Mouse (Mus musculus) liver, adult (tissue): ENCODE measurements around the gene Tmem212.

Experiments used
- GATA4 ChIP-seq: IDR thresholded peaks from 2 replicates; pipeline ENCODE4 v1.6.1; 2014; ENCODE audit warnings: mild to moderate bottlenecking, low read length; ENCODE audit not compliant: insufficient replicate concordance

The Tmem212 gene

DNA sequence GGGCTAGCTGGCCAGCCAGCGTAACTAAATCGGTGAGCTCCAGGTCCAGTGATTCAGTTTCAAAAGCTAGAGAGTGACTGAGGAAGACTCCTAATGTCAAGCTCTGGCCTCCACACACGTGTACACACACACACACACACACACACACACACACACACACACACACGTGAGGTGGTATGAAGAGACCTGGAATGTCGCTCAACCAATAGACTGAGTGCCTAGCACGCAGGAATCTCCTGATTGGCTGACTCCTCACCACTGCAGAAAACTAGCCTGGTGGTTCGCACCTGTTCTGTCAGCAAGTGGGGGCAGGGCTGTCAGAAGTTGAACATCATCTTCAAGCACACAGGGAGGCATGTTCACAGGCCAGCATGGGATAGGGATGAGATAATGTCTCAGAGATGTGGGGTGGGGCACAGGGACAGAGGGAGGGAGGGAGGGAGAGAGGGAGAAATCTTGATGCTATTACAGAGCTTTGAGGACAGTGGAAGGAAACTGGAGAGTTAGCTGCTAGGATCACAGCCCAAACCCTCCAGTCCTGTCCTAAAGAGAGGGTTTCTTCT is 10.6 kb upstream of the Tmem212 start:
- TF ChIP-seq GATA4: no peak

- no peak for TF ChIP-seq GATA4
These were observed 8.6 kb upstream of the Tmem212 start for GRCm38 (mm10) chr3:27904659-27905330.

DNA sequence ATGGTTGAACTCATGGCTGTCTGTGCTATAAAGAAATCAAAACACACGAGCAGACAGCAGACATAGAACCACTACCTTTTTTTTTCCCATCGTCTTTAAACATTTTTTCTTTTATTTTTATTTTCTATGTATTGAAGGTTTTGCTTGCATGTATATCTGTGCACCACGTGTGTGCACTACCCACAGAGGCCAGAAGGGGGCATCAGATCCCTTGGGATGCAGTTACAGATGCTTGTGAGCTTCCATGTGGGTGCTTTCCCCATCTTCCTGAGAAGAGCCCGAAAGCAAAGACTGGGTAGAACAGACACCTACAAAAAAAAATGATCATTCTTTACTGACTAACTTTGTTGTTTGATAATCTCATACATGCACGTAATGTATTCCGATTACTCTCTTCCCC is 5.7 kb upstream of the Tmem212 start:
- no peak for TF ChIP-seq GATA4

DNA sequence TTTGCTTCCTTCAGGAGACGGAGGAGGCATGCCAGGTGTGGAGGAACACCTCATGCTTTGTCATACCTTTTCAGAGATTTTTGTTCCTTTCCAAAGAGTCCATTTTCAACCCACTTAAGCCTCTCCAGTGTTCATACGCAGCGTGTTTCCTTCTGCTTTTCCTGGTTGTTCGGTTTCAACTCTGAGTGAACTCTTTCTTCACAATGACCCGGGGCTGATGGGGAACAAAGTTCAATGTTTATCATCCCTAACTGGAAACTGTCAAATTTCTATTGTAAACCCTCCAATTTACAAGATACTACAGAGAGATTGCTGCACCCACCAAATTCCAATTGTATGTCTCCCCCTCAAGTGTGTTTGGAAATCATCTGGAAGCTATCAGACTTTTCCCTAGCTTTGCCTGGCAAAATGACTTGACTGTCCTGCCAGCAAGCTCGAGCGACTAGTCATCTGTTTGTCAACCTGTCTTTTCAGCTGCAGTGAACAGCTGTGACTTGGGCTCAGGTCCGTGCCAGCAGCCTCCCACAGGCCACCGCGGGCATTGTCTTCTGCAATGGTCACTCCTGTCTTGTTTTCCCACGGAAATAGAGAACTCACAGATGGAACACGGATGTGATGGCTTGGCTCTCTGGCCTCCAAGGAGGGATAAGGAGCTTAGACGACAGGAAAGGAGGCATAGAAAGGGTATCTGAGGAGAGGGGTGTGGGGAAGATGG is 3.0 kb upstream of the Tmem212 start:
- no peak; the same call in 1 of the 2 replicates for TF ChIP-seq GATA4

DNA sequence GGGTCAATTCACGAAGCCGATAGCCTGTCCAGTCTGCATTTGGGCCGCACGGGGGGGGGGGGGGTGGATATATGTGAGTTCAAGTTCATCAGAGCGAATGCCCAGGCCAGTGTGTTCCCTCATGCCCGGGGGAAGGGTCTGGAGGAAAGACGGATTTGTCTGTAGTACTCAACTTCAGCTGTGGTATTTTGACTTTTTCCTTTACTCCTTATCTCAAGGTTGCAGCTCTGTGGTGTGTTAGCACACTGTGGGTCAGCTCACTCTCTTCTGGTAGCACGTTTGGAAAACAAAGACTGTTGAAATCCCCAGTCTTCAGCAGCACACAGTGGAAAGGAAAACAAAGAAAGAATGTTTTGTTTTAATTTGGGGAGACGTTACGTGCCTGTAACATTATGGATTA is 2.0 kb upstream of the Tmem212 start:
- no peak for TF ChIP-seq GATA4

DNA sequence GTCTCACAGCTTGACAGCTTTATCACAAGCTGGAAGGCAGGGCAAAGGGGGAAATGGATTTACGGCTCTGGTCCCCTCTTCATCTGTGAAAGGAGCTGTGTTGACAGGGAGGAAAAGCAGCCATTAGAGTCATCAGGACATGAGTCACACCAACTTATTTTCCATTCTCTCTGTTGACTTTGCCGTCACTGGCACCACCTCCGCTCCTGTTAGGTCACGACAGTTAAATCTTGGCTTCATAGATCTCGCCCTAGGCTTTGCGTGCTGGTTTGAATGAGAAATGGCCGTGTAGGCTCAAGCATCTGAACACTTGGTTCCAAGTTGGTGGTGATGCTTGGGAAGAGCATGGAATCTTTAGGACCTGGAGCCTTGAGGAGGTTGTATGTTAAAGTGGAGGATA is 9.6 kb downstream of the Tmem212 start:
- no peak for TF ChIP-seq GATA4

- TF ChIP-seq GATA4: no peak
These were observed 10.6 kb downstream of the Tmem212 start for GRCm38 (mm10) chr3:27885585-27885984.

DNA sequence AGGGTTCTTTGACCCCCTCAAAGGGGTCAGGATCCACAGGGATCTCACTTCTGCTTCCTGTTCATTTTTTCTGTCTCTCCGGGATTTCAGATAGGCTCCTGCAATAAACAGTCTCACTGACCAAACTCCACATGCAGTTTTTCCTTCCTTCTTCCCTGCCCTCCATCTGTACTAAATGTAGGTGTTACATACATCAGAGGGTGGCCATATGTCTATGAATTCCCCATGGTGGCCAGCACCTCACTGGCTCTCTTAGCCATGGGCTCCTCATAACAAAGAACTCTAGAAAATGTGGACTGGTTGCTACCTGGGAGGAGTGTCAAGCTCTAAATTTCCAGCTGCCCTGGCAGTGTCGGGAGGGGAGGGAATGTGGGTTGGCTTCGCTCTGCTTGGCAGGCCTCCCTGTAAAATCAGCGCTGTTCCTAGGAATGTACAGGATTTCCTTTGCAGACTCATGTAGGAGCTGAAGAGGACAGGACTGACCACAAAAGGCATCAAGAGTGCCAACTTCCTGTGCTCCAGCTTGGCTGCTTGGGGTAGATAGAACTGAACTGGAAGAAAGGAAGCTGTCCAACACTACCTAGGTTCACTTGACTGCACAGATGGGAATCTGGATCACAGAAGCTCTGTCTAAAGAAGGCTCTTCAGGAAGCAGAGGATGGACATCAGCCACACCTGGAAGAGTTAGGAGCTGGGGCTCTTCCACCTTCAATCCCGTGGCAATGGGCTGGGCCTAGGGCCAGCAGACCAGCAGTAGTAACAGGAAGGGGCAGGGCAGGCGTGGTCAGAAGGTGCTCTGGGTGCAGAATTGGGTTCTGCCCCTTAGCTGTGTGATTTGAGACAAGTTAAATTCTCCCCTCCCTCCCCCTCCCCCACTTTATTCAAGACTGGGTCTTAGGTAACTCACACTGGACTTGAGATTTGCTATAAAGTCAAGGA is 14.0 kb downstream of the Tmem212 start:
- TF ChIP-seq GATA4: no peak

GRCm38 (mm10) chr3:27878854-27879610 is 17.1 kb downstream of the Tmem212 start:
- no peak for TF ChIP-seq GATA4

- TF ChIP-seq GATA4: no peak
These were observed 22.7 kb downstream of the Tmem212 start for GRCm38 (mm10) chr3:27873268-27874073.

GRCm38 (mm10) chr3:27872429-27872828 is 23.7 kb downstream of the Tmem212 start:
- TF ChIP-seq GATA4: no peak

- TF ChIP-seq GATA4: no peak
These were observed 24.3 kb downstream of the Tmem212 start for GRCm38 (mm10) chr3:27871891-27872290.

DNA sequence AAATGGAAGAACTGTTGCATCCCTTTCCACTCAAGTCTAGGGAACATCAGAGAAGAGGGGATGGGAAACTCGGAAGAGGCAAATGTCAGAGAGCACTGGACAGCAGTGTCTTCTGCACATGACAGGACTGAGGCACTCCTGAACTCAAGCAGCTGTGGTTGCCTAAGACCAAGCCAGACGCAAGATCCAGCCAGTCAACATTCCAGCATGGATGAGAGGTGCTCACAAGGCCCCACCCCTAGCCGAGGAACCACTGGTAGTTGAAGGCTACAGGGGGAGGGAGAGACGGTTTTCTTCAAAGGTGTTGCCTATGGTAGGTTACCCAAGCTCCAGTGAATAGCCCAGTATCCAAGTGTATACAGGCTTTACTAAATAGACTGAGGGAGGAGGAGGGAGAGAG is 24.8 kb downstream of the Tmem212 start:
- TF ChIP-seq GATA4: no peak

DNA sequence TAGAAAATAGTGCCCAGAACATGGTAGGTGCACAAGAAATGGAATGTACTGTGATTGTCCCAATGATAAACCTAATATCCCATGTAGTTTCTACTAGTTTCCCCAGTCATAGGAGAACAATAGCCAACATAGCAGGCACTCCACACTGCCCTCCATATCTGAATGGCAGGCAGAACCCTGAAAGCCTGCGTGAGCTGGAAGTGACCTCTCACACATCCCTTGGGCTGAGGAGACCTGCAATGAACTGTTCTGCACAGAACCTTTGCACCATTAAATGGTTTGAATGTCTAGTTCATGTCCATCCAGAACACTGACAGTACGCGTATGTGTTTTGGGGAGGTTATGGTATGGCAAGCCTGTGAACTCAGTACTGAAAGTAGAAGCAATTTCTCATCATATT is 27.5 kb downstream of the Tmem212 start:
- TF ChIP-seq GATA4: no peak
